Mouse (Mus musculus) v-Abl transformed pro-B cells (cell line): ENCODE results near the gene Llgl2.

Experiments used
- in situ Hi-C, 2 experiments: fragments of 400-800 bp; cut with MboI; formaldehyde crosslinking; loops; one replicate each; pipeline ENCODE4 v1.15.1; 2025; ENCODE audit not compliant: unreplicated experiment in 2 of 2

Llgl2 gene

DNA sequence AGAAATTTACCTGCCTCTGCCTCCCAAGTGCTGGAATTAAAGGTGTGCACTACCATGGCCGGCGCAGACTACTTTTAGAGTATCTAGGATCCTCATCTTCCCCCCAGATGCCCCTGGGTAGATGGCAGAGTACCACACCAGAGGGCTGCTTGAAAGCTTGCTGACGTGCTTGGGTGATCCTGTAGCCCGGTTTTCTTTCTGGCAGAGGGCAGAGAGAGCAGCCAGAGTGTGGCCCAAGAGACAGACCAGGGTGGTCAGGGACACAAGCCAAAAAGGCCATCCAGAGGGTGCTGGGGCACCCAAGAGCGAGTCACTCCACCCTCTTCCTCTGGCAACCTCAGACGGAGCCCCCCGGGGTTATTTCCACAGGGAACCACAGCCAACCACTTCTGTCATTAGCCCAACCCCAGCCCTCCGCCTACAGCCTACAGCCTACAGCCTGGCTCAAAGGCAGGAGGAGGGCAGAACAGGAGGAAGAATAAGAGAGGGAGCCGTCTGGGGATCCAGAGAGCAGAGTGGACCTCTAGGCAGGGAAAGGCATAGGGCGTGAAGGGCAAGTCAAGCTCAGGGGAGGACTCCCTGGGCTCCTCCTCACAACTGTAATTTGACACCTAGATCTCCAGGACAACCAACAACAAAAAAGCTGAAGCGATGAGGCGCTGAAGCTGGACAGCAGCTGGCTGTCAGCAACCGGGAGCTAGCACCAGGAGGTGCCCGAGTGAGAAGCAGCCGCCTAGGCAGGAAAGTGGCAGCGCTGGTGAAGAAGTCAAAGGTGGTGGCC is 75.8 kb downstream of the Llgl2 start, which contains the start of gene Smim5:
Smim5 (plus strand) TSS at position 481 of the 781 bp plus-strand sequence.
- in situ Hi-C loops: loop anchor here in 1 of 2 experiments (25.0 kb wide), 1 partner anchor 913 kb away; no protein-coding TSS in a partner anchor

DNA sequence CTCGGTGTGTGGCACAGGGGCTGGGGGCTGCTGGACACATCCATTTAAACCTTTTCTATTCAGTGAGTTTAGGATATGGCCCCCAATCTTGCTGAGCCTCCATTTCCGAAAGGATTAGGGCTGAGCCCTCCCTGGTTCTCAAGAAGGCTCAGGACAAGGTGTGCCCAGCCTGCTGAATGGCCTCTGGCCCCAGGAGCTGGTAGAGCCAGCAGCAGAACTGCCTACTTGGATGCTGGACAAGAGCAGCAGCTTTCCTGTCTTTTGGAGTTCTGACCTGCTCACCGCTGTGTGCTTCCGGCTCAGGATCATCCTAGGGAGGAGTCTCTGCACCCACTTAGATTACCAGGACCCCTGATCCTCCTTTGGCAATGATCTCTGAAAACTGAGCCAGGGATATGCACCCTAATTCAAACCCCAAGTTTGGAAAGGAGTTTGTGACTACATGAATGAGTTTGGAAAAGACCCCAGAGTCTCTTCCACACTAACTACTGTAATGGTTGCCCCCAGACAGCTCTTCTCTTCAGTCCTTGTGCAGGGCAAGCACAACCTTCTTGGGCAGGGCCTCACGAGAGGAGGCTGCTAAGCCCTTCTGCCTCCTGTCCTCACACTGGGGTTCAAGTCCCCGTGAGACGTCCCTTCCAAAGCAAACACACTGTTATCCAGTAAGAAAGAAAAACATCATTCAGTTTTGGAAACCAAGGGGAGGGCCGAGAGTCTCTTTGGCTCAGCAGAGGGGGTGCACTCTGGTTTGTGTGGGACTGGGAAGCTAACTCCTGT is 76.9 kb downstream of the Llgl2 start:
- in situ Hi-C loops: no loop called here

DNA sequence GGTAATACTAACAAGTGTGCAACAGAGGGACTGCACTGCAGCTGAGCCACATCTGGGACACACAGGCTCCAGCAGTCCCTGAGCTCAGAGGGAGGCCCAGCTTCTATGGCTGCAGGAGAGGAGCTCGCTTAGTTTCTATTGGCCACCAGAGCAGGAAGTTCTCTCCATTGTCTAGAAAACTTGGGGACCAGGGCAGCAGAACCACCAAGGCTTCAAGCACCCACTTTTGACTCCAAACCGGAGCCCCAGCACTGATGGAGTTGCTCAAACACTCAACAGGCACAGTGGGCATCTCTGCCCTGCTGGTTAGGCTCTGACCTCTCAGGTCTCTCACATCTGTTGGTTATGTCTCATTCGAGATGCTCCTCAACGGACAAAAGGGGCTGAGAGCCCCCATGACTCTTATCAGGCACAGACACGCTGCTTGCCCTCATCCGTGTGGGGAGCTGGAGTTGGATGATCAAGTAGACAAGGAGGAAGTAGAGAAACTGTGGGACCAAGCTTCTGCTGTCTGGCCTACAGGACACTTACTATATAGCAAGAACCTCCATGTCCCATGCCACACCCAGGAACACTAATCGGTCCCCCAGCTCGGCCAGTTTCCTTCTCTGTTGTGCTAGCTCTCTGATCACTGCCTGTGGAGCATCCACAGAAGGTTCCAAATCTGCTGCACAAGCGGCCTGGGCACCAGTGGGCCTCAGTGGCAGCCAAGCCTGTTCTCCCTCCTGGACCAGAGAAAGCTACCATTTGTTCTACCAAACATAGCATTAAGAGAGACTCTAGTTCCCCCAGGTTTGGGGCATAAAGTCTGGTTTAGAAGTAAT is 77.7 kb downstream of the Llgl2 start:
- in situ Hi-C loops: no loop called here

DNA sequence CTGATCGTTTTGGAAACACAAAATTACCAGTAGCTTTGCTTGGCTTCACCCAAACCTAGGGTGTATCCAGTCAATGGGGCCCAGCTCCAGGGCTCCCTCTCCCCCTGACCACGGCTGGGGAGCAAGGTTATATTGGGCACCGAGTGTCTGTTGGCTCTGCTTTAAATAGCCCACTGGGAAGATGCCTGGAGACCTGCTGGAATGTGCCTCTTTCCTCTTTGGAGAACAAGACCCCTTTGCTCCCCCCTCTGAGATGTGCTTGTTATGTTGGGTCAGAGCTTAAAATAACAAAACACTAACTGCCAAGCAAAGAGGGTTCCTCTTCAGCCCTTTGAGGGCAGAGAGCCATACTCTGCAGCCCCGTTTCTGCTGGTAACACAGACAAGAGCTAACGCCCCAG is 78.3 kb downstream of the Llgl2 start:
- in situ Hi-C loops: no loop called here

DNA sequence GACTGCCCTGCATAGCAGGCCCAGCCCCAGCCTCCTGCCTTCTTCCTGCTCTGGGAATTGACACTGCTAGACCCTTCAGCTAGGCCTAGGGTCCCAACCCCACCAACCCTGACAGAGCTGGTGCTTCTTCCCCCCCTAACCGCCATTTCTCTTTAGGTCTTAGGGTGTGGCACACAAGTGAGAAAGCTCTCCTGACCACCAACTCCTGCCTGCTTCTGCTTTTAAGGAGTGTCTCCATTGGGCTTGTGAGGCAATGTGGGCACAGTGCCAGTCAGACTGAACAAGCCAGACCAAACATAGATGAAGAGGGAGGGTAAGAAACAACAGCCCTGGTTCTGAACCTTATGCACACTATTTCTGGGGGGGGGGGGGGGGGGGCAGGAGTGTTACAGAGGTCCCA is 79.0 kb downstream of the Llgl2 start:
- in situ Hi-C loops: no loop called here

DNA sequence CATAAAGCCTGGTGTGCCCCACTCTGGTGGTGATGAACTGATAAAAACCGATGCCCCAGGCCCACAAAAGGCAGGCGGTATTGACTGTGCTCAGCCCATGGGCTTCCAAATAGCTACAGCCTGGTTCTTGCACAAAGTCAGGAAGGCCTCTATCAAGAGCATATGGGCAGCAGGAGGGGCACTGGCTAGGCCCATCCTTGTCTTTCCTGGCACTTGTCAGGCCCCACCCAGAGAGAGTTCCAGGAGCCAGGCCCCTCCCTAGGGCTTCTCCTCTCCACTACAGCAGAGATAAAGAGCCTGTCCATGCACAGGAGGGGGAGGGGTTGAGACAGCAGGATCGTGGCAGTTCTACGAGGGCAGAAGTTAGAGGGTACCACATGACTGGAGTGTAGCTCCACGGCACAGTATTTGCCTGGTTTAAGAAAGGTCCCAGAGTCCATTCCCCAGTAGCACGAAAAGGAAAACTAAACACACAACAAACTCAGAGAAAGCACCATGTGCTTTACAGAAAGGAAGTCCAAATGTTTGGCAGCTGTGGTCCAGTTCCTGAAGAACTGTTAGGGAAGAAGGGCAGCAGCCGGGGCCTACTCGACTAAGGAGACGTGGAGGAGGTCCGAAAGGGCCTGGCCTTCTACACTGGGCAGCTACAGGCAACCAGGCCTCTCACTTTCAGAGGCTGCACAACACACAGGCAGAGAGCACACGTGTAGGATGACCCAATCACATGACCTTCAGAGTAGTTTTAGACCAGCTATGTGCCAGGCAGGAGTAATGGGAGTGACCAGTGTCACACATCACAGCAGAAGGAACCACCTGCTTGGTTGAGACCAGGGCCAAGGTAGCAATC is 79.8 kb downstream of the Llgl2 start:
- in situ Hi-C loops: no loop called here

DNA sequence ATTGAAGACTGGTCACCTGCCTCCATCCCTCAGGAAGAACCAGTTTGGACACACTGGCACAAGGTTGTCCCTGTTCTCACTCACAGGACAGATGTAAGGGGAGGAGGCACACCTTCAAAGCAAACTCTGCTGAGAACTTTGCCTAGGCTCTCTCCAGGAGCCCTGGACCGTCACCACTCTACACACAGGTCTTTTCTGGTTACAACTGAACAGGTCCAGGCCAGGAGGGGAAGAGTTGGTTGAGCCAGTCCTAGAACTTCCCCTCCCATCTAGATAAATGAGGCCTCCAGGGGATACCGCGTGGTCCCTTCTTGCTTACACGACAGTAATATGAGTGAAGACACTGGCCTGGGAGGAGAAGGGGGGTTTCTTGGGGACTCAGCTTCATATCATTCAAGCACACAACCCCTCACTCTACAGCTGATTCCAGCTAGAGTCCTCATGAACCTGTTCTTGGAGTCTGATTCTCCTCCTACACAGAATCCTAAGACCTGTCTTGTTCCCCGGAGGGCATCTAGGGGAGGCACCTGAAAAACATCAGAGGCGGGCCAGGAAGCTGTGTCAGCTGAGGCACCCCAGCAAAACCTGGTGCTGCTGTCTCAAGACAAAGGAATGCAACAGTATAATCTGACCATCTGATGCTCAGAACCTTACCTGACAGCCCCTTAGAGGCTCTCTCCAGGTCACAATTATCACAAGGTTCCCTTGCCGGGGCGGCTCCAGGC is 80.5 kb downstream of the Llgl2 start:
- in situ Hi-C loops: no loop called here
